Mouse (Mus musculus) testis, adult 2 months (tissue): ENCODE data around the gene Gprc5c.

Experiments used
- CTCF ChIP-seq: fragments of 200-500 bp; IDR thresholded peaks from 2 replicates; pipeline ENCODE4 v1.5.1; 2012; ENCODE audit warnings: low read depth, mild to moderate bottlenecking, inconsistent platforms, low read length, moderate library complexity; ENCODE audit not compliant: control insufficient read depth, insufficient read depth, insufficient replicate concordance
- POLR2A ChIP-seq: fragments of 200-500 bp; IDR thresholded peaks from 2 replicates; pipeline ENCODE4 v1.6.1; 2012; ENCODE audit warnings: low read depth, mild to moderate bottlenecking, inconsistent platforms, low read length, moderate library complexity; ENCODE audit not compliant: control insufficient read depth

DNA sequence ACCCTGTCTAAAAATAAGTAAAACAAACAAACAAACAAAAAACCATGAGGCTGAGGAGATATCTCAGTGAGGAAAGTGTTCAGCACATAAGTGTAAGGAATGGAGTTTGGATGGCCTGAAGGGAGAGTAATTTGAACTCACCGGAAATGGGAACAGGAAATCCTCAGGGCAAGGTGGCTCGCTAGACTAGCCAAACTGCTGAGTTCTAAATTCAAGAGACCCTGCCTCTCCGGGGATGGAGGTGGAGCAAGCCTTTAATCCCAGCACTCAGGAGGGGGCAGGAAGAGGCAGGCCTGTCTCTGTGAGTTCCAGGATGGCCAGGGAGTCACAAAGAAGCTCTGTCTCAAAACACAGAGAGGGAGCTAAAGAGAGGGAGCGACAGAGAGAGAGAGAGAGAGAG lies 40.6 kb upstream of the Gprc5c start:
- TF ChIP-seq CTCF, result no peak
- TF ChIP-seq POLR2A, result no peak
